Mouse (Mus musculus) stomach, embryonic 14.5 days (tissue): ENCODE results near the gene Nxph1. TPM values are rescaled to one million over a fixed set of nuclear protein-coding genes. Genes with fewer than 3 reads are reported as not detected.

Source experiments
- ATAC-seq: fragments of 200-750 bp; cut with Nextera tagmentation; 2 replicates; pipeline ENCODE4 v1.8.0; 2017; ENCODE audit warnings: low read depth, moderate TSS enrichment; ENCODE audit not compliant: insufficient number of reproducible peaks, insufficient read depth, low FRiP score
- H3K27ac ChIP-seq: fragments of 300-500 bp; sonication (generic); 2 replicates; pipeline ENCODE4 v1.5.1; 2014; ENCODE audit warnings: mild to moderate bottlenecking, low read length, moderate library complexity, mixed read lengths
- H3K27me3 ChIP-seq: fragments of 300-500 bp; sonication (generic); 2 replicates; pipeline ENCODE4 v1.6.1; 2014; ENCODE audit warnings: low read length, control low read depth, mixed read lengths; ENCODE audit not compliant: control insufficient read depth, insufficient read depth
- H3K36me3 ChIP-seq: fragments of 300-500 bp; sonication (generic); 2 replicates; pipeline ENCODE4 v1.6.1; 2014; ENCODE audit warnings: mild to moderate bottlenecking, control low read depth, low read length, moderate library complexity, mixed read lengths; ENCODE audit not compliant: control insufficient read depth, insufficient read depth
- H3K4me1 ChIP-seq: fragments of 300-500 bp; sonication (generic); 2 replicates; pipeline ENCODE4 v1.6.1; 2014; ENCODE audit warnings: low read length, control low read depth, mixed read lengths; ENCODE audit not compliant: control insufficient read depth, insufficient read depth
- H3K4me2 ChIP-seq: fragments of 300-500 bp; sonication (generic); replicated peaks from 2 replicates; pipeline ENCODE4 v1.6.1; 2014; ENCODE audit warnings: low read depth, low read length, control low read depth
- H3K4me3 ChIP-seq: fragments of 300-500 bp; sonication (generic); 2 replicates; pipeline ENCODE4 v1.5.1; 2014; ENCODE audit warnings: low read depth, low read length, control low read depth
- H3K9ac ChIP-seq: fragments of 300-500 bp; sonication (generic); replicated peaks from 2 replicates; pipeline ENCODE4 v1.6.1; 2014; ENCODE audit warnings: low read depth, mild to moderate bottlenecking, control low read depth, low read length, moderate library complexity, mixed read lengths
- H3K9me3 ChIP-seq: fragments of 300-500 bp; sonication (generic); 2 replicates; pipeline ENCODE4 v1.6.1; 2016; ENCODE audit warnings: low read depth, low read length, control low read depth; ENCODE audit not compliant: control insufficient read depth
- WGBS: fragments of 180-500 bp; shearing (Covaris S2); extraction: QIAGEN DNeasy Blood & Tissue Kit; methylation state at CpG from one replicate; pipeline ENCODE4 v1.1.7; 2014; 5-methylcytosine and 5-hydroxymethylcytosine counted together
- polyA plus RNA-seq: library from polyadenylated mRNA; unstranded; fragments of >200 nt; fragmentation: Nextera tagmentation; extraction: Ambion mirVana; gene quantifications from 2 replicates; pipeline ENCODE4 v1.2.1, GENCODE M21; 2014

The Nxph1 gene
- polyA plus RNA-seq, 1 experiment from 2014 or later: 0.82 TPM

DNA sequence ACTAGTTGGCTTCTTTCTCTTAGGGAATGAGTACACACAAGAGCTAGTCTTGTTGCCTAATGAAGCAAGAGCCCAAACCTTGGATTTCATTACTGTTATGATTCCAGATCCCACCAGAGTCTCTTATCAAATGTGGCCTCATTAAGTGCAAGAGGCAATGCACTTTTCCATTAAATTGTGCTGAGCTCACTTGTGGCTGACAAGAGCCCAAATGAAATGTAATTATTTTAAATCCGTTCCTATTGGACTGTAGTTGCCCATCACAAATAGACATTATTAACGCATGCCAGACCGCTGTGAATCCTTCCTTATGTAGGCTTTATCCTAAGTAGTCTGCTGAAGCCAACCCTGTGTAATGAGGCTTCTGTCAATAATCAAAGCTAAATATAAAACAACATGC lies 118.2 kb downstream of the Nxph1 start:
- Histone ChIP-seq H3K9me3 (no peaks in the 10 kb centered on the region), H3K4me3 (no peak overlapping the region), H3K36me3 (no peaks in the 10 kb centered on the region), H3K27ac (no peak overlapping the region), H3K27me3 (no peaks in the 10 kb centered on the region), H3K9ac (no peak overlapping the region), H3K4me1 (no peaks in the 10 kb centered on the region), H3K4me2 (no peak overlapping the region)
- WGBS: 80% methylated on average over 3 of the region's 3 CpGs
- ATAC-seq: no peak

DNA sequence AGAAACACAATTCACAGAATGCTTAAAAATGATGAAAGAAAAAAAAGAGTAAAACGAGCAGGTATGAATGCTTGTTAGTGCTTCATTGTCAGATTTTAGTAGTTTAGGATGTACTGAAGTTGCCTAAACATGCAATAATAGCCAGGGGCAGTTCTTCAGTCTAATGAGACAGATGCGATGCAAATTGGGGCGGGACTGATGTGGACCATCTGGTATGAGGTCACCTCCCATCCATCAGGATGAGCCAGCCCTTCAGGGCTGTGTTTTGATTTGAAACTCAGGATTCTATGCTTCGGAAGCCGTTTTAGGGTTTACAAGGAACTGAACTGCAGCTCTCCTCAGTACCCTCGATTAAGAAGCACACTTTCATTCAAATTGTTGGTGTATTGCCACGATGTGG lies 121.7 kb downstream of the Nxph1 start:
- Histone ChIP-seq H3K4me3 (no peak overlapping the region), H3K9me3 (no peaks in the 10 kb centered on the region), H3K9ac (no peak overlapping the region), H3K27ac (no peak overlapping the region), H3K27me3 (no peaks in the 10 kb centered on the region), H3K36me3 (no peaks in the 10 kb centered on the region), H3K4me1 (no peaks in the 10 kb centered on the region), H3K4me2 (no peak overlapping the region)
- ATAC-seq: no peak
- whole genome bisulfite sequencing: 47% methylated on average over 7 of the region's 7 CpGs

DNA sequence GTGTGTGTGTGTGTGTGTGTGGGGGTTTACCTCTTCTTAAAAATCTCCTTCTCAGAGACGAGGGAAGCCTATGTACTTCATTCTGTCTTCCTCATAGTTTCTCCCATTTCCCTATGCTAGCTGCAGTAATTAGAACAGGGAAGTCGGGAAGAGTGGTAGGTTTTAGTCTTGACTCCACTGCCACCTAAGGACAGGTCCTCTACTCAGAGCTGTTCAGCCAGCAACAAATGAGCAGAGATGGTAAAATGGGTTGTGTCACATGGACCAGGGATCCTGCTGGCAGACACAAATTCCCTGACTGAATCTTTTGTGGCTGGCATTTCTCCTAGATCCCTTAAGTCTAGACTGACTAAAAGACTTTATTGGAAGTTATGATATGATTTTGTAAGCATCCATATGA lies 128.2 kb downstream of the Nxph1 start:
- Histone ChIP-seq H3K27me3 (no peaks in the 10 kb centered on the region), H3K4me3 (no peak overlapping the region), H3K4me2 (no peak overlapping the region), H3K9me3 (no peaks in the 10 kb centered on the region), H3K4me1 (no peaks in the 10 kb centered on the region), H3K9ac (no peak overlapping the region), H3K27ac (no peak overlapping the region), H3K36me3 (no peaks in the 10 kb centered on the region)
- 57% methylated on average over 2 of the region's 2 CpGs for WGBS
- no peak for ATAC-seq

DNA sequence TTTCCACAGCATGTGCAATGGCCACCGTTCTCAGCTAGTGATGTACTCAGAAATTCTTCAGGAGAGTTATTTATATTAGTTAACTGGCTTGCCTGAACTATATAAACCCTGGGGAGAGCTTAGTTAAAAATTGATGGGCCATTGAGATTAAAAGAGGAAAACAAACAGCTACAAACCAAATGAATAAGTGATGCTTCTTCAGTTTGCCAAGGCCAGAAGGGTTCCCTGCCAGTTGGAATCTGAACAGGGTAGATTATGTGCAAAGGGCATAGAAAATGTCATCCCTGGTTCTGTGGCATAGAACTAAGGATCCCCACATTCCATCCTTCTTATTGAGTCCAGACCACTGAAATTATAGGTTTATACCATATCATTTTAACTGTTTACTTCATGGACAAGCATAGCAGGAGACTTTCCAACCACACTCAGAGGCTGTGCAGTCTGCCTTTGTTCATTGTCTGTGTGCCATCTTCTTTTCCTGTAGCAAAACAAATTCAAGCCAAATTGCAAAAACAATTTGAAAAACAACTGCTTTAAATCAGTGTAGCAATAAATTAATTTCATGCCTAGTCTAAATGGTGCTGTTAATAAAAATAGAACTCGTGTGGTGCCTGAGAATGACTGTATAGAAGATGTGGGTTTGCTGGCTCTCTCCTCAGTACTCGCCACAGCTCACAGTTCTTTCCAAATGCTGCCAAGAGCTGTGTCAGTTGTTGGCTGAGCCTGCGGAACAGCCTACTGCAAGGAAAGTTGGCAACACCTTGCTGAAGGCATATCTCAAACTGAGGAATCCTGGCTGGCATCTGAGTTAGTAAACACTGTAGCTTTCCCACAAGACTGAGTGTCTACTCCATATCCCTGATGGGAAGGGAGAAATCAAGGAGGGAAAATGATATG lies 129.8 kb downstream of the Nxph1 start:
- no peaks in the 10 kb centered on the region for H3K9me3 ChIP-seq
- WGBS: 60% methylated on average over 4 of the region's 4 CpGs
- H3K27me3 ChIP-seq: no peaks in the 10 kb centered on the region
- H3K4me3 ChIP-seq: no peak overlapping the region
- H3K4me2 ChIP-seq: no peak overlapping the region
- H3K36me3 ChIP-seq: no peaks in the 10 kb centered on the region
- H3K9ac ChIP-seq: no peak overlapping the region
- H3K27ac ChIP-seq: no peak overlapping the region
- ATAC-seq: no peak
- no peaks in the 10 kb centered on the region for H3K4me1 ChIP-seq

DNA sequence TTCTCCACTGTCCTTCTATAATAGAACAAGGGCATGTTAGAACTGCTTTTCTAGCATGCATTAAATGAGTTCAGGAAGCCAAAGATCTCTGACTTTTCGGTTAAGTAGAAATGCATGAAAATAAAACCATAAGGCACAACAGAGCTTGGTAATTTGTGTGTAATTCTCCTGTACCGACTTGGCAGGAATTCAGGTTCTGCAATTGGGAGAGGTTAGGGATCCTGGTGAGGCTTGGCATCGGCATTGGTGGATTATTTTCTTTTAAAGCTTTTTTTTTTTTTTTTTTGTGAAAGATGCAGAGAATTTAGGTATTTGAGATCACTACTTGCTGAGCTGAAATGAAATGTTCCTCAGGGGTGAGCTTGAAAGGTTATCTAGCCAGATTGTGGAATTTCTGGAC lies 135.6 kb downstream of the Nxph1 start:
- Histone ChIP-seq H3K4me1 (no peaks in the 10 kb centered on the region), H3K27ac (no peak overlapping the region), H3K4me3 (no peak overlapping the region), H3K36me3 (no peaks in the 10 kb centered on the region), H3K4me2 (no peak overlapping the region), H3K9me3 (no peaks in the 10 kb centered on the region), H3K27me3 (no peaks in the 10 kb centered on the region), H3K9ac (no peak overlapping the region)
- no peak for ATAC-seq
- 85% methylated on average over 3 of the region's 3 CpGs for WGBS

DNA sequence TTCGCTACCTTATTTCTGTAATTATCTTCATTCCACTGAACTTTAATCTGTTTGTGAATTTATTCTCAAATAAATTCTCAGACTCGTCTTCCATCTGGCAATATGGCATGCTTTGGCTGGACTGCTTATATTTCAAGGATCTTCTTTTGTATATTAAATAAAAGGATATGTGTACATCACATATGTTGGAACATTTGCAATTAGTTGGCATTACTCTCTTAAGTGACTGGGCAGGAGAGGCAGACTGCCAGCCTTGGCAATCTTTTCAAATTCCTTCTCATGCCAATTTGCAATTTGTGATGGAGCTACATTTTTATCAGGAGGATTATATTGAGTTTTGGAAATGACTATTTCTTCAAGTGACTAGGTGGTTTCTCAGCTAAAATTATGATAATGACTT lies 149.1 kb downstream of the Nxph1 start:
- no peak for ATAC-seq
- Histone ChIP-seq H3K4me1 (no peaks in the 10 kb centered on the region), H3K9ac (no peak overlapping the region), H3K4me3 (no peak overlapping the region), H3K36me3 (no peaks in the 10 kb centered on the region), H3K27ac (no peak overlapping the region), H3K4me2 (no peak overlapping the region), H3K27me3 (no peaks in the 10 kb centered on the region), H3K9me3 (no peaks in the 10 kb centered on the region)
- 79% methylated on average over 2 of the region's 2 CpGs for WGBS

GRCm38 (mm10) chr6:9107366-9107765 lies 159.1 kb downstream of the Nxph1 start:
- no peak overlapping the region for H3K4me2 ChIP-seq

GRCm38 (mm10) chr6:9119136-9119535 lies 170.9 kb downstream of the Nxph1 start:
- H3K27ac ChIP-seq: no peak overlapping the region
- no peak overlapping the region for H3K9ac ChIP-seq
- 68% methylated on average over 2 of the region's 2 CpGs for WGBS
- no peaks in the 10 kb centered on the region for H3K4me1 ChIP-seq
- no peak overlapping the region for H3K4me2 ChIP-seq
- no peaks in the 10 kb centered on the region for H3K27me3 ChIP-seq
- no peaks in the 10 kb centered on the region for H3K36me3 ChIP-seq
- ATAC-seq: no peak
- no peak overlapping the region for H3K4me3 ChIP-seq
- H3K9me3 ChIP-seq: no peaks in the 10 kb centered on the region

More at GRCm38 (mm10) chr6:9107366-9107765, 159.1 kb downstream of the Nxph1 start:
- Histone ChIP-seq H3K36me3 (no peaks in the 10 kb centered on the region), H3K9me3 (no peaks in the 10 kb centered on the region), H3K27me3 (no peaks in the 10 kb centered on the region), H3K9ac (no peak overlapping the region), H3K27ac (no peak overlapping the region), H3K4me3 (no peak overlapping the region), H3K4me1 (no peaks in the 10 kb centered on the region)
- ATAC-seq: no peak
